ENCODE assay signal across 11 mouse cellular contexts in the genomic region with DNA sequence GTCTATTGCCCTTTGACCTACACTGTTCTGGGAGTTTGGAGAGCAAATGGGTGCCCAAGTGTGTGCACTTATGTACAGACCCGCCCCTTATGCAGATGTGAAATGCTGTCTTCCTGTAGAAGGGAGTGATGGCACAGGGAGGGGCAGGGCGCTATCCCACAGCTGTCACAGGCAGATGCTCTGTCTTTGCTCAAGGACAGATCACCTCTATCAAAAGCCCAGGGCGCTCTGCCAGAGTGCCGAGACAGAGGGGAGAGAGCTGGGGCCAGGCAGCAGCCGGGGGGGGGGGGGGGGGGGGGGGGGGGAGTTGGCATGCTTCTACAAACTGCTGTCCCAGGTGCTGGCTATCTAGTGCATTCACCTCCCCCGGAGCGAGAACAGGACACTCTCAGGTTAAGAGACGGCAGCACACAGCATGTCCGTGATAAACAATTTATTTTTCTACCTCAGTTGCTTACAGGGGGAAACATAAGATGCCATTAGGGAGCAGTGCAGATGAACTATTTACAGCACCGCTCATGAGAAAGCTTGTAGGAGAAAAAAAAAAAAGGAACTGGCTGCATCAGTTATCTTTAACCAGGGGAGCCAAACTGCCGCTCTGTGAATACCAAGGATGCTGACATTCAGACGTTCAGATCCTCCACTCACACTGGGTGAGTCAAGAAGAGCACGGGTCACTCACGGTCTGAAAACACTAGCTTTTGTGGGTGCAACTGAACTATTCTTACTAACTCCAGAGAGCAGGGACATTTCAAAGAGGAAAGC.
DNase-seq lines count a peak whose midpoint lies in the region; ATAC-seq and TF ChIP-seq lines count a peak whose summit lies in the region.
"Had no signal": no experiment of that assay in that cellular context is flagged by ENCODE, and none has a peak within 500 bp of the region (broad histone marks: within the 10 kb centered on the region; RNA-seq: fewer than 3 reads in every experiment).

No protein-coding gene starts in this region.

- no peak for ATAC-seq in lung, embryonic 14.5 days (ENCODE audit: insufficient read depth)
- peak; percentile 65 for ATAC-seq in heart, embryonic 16.5 days (replicated peaks; ENCODE audit: extremely low read depth, insufficient read depth, low FRiP score)
- no peak; the same call in 1 of the 2 replicates for ATAC-seq in midbrain, embryonic 12.5 days (ENCODE audit: low FRiP score, low read depth)

- no peaks in the 10 kb centered on the region for H3K4me1 ChIP-seq in lung, embryonic 14.5 days (ENCODE audit: insufficient read depth)
- peaks cover 35% of the 10 kb centered on the region for H3K4me1 ChIP-seq in heart, embryonic 16.5 days (ENCODE audit: control insufficient read depth, insufficient read depth, low read length)
- peaks cover 45% of the 10 kb centered on the region for H3K4me1 ChIP-seq in midbrain, embryonic 12.5 days
- H3K4me1 ChIP-seq: embryonic facial prominence, embryonic 13.5 days had no signal

- no peak overlapping the region for H3K27ac ChIP-seq in lung, embryonic 14.5 days (ENCODE audit: low read depth)
- H3K27ac ChIP-seq in heart, embryonic 16.5 days (ENCODE audit: low read length), result peak overlapping the region; percentile 57
- H3K27ac ChIP-seq in midbrain, embryonic 12.5 days (replicated peaks), result peak overlapping the region; percentile 63
- H3K27ac ChIP-seq: embryonic facial prominence, embryonic 13.5 days; liver, embryonic 15.5 days had no signal

- no peak overlapping the region for H3K4me3 ChIP-seq in lung, embryonic 14.5 days (ENCODE audit: low read depth, low read length)
- no peak overlapping the region for H3K4me3 ChIP-seq in heart, embryonic 16.5 days (ENCODE audit: low read length)
- H3K4me3 ChIP-seq in midbrain, embryonic 12.5 days, result no peak overlapping the region
- H3K4me3 ChIP-seq: embryonic facial prominence, embryonic 13.5 days; liver, embryonic 15.5 days had no signal

- no peak for TF ChIP-seq CTCF in lung, embryonic 14.5 days (IDR thresholded peaks at IDR 0.05; ENCODE audit: low read depth)

- H3K27me3 ChIP-seq in lung, embryonic 14.5 days (ENCODE audit: insufficient read depth, low read length), result no peaks in the 10 kb centered on the region
- H3K27me3 ChIP-seq in heart, embryonic 16.5 days (ENCODE audit: control insufficient read depth, insufficient read depth, low read length), result no peaks in the 10 kb centered on the region
- no peaks in the 10 kb centered on the region for H3K27me3 ChIP-seq in midbrain, embryonic 12.5 days
- H3K27me3 ChIP-seq: embryonic facial prominence, embryonic 13.5 days; liver, embryonic 15.5 days had no signal

- 47% methylated on average over 11 of the region's 14 CpGs for WGBS in lung, embryonic 14.5 days
- WGBS in heart, embryonic 16.5 days, result 30% methylated on average over 12 of the region's 14 CpGs
- 74% methylated on average over 11 of the region's 14 CpGs for WGBS in midbrain, embryonic 12.5 days

- H3K4me2 ChIP-seq in lung, embryonic 14.5 days, result no peak overlapping the region
- peak overlapping the region; percentile 10; the same call in 1 of the 2 replicates for H3K4me2 ChIP-seq in heart, embryonic 16.5 days (ENCODE audit: low read depth, low read length)
- no peak overlapping the region for H3K4me2 ChIP-seq in midbrain, embryonic 12.5 days (replicated peaks)
- H3K4me2 ChIP-seq: embryonic facial prominence, embryonic 13.5 days; liver, embryonic 15.5 days had no signal

- no peak overlapping the region for H3K9ac ChIP-seq in lung, embryonic 14.5 days
- H3K9ac ChIP-seq in heart, embryonic 16.5 days (ENCODE audit: low read length), result no peak overlapping the region
- H3K9ac ChIP-seq in midbrain, embryonic 12.5 days (replicated peaks), result no peak overlapping the region
- H3K9ac ChIP-seq: embryonic facial prominence, embryonic 13.5 days; liver, embryonic 15.5 days had no signal

- H3K9me3 ChIP-seq in lung, embryonic 14.5 days (ENCODE audit: low read depth, low read length), result no peaks in the 10 kb centered on the region
- H3K9me3 ChIP-seq in heart, embryonic 16.5 days (replicated peaks; ENCODE audit: control insufficient read depth, low read length), result no peaks in the 10 kb centered on the region
- H3K9me3 ChIP-seq in midbrain, embryonic 12.5 days, result no peaks in the 10 kb centered on the region
- H3K9me3 ChIP-seq: embryonic facial prominence, embryonic 13.5 days; liver, embryonic 15.5 days had no signal

- H3K36me3 ChIP-seq in lung, embryonic 14.5 days (ENCODE audit: insufficient read depth), result peaks cover 5% of the 10 kb centered on the region
- H3K36me3 ChIP-seq in heart, embryonic 16.5 days (ENCODE audit: control insufficient read depth, insufficient read depth), result no peaks in the 10 kb centered on the region
- H3K36me3 ChIP-seq in midbrain, embryonic 12.5 days, result peaks cover 52% of the 10 kb centered on the region

- DNase-seq in adrenal gland, adult (ENCODE audit: inconsistent age in 2 of 2, low spot score in 1 of 2), result peak; percentile 47 to 62
- DNase-seq in adrenal gland, adult 8-10 months, result no peak
- peak; percentile 24 for DNase-seq in lung, embryonic 14.5 days
- DNase-seq in lung, postnatal 25 days (ENCODE audit: low spot score), result no peak
- DNase-seq in layer of hippocampus, postnatal 10 days (ENCODE audit: low spot score in 2 of 2), result no peak
- no peak for DNase-seq in layer of hippocampus, postnatal 36 days
- DNase-seq: cerebellum, adult 2 months had no signal

Comparison
In these comparisons a context has a peak if more than half of its experiments do, and no peak if none do; other contexts are left out.
1. DNase-seq: peak in adrenal gland, adult (2 of 2) and lung, embryonic 14.5 days (single experiment); none in adrenal gland, adult 8-10 months (single experiment), lung, postnatal 25 days (single experiment), layer of hippocampus, postnatal 10 days (0 of 2) and layer of hippocampus, postnatal 36 days (0 of 2).